Mouse (Mus musculus) MEL-GATA-1-ER (cell line): ENCODE measurements around the gene Crtac1.

ENCODE experiments used
- DNase-seq: peaks from one replicate; pipeline ENCODE4 v3.0.0-alpha.2; 2012; ENCODE audit warnings: low read depth; ENCODE audit errors: extremely low read depth

Crtac1 gene

DNA sequence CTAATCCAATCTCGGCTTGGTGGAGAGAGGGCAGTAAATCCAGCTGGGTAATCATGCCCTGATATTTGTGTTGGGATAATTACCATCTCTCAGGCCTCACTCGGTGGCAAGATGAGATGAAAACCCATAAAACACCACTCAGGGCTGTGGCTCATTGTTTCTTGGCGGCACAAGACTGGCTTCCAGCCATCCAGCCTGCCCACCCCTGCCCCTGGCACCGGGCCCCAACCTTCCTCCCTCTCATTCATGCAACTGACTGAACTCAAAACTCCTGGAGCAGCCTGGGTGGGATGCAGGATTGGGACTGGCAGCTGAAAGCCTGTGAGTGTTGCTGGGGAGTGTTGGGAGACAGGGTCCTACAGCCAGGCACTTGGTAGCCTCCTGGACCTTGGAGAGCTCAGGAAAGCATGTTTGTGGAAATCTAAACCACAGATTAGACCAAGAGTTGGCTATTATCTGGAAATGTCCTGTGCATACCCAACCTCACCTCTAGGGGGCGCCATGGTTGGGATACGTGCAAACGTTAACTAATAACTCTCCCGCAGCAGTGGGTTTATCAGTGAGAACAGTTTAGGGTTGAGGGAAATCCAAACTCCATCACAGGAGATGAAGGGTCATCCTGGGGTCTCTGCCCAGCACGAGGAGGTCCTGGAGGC is 99.4 kb downstream of the Crtac1 start:
- no peak for DNase-seq

DNA sequence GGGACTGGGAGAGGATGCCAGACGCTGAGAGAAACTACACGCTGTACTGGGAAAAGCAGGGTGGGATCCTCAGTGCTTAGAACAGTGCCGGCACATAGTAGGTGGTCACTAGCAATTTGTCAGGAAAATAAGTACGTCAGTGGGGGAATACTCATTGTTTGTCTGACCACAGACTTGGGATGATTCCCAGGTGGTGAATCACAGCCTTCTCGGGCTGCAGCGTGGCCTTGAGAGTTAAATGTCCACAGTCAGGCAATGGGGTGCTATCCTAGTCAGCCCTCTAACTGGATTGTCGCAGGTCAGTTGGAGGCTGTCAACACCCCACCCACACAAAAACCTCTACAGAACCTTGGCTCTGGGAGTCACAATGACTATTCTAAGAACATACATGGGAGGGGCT is 100.1 kb downstream of the Crtac1 start:
- no peak for DNase-seq

DNA sequence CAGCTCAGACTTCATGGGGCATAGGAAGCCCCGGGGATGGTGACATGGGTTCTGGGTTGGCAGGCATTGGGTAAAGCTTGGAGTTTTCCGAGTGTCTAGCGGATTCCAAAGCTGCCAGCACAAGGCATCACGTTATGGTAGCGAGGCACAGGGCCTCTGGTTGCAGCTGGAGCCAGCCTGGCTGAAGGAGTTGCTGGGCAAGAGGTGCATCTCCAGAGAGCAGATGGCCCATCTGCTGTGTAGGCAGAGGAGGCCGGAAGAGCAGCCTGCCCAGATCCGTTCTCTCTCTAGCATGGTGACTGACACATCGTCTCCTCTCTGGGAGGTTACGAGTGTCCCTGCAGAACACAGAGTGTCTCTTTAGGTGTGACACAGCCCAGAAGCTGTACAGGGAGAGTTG is 103.4 kb downstream of the Crtac1 start:
- DNase-seq, result no peak

DNA sequence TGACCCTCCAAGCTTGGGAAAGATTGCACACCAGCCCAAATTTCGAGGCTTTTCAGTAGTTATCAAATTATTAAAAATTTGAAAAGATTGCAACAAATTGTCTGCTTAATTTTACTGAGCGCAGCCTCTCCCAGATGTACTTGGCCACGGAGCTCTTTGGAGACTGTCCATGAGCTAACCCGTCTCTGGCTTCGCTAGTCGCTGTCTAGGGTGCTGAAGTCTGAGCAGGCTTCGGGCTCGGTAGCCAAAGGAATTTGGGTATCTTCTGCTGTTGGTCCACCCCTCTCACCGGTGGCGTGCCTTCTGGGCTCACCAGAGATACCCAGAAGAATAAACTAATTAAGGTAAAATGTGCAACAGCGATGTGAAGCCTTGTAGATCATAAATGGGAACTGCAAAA is 105.7 kb downstream of the Crtac1 start:
- DNase-seq, result no peak

DNA sequence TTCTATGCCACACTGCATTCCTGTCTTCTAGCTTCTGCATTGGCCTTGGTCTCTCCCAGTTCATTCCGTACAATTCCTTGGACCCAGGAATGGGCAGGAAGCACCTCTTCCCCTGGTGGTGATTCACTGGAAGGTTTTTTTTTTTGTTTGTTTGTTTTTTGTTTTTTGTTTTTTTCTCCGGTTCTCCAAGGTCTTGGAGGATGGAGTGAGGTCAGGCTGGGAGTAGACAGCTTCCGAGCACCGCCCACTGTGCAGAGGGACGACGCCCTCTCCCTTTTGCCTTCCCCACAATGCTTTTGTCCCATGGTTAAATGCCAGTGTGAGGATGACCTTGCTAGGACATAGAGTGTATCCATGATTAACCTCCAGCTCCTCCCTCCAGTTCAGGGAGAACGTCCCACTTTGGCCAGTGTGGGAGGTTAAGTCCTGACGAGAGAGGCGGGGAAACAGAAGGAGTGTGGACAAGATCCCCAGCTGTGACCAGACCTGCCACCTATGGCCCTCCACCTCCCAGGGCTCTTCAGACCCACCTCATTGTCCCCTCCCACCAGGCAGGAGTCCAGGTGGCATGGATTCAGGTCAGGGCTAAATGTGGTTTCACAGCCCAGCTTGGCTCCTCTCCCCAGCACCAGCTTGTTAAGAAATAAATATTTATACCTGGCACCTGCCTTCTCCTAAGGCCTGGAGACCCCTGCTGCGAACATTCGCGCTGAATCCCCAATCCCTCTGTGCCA is 109.1 kb downstream of the Crtac1 start:
- DNase-seq, result no peak

DNA sequence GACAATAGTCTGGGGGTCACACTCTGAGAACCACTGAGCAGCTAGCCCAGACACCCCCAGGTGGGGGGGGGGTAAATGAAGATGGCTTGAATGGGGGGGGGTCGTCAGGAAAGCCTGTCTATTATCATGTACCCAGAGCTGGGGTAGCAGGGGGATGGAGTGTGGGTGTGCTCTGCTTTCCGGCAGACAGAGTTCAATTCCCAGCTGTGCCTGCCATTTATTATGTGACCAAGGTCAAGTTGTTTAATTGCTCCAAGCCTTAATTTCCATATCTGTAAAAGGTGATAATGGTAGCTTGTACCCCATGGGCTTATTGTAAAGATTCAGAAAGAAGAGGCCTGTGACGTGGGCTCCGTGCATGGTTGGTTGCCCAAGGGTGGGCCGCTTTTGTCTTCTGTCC is 109.6 kb downstream of the Crtac1 start:
- DNase-seq, result no peak

DNA sequence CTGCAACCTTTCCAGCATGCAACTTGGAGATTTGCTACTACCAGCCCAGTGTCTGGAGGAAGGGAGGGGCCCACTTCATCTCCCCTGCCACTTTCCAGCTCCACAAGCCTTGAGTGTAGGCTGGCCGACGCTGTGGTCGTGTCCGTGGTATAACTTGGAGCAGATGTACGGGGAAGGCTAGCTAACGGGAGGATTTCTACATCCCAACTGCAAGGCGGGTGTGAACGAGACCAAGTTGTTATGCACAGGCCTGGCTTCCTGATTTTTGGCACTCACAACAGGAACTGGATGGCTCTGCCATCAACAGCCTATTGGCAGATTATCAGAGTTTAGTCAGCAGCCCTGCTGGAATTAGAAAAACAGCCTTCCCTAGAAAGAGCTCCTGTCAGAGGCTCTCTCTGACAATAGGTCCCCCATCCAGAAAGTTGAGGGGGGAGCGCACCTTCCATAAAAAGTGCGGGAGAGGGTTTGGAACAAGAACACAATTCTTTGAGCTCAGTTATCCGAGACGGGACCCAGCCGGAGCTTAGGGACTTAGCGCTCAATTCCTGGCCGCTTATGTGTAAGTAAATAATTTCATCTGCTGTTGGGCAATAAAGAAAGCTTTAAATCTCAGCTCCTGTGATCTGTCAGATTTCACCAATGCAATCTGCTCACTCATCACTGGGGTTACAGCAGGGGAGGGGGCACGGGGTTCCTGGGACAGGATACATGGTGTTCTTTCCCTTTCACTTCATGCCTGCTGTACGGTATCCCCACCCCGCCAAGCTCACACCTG is 113.7 kb downstream of the Crtac1 start:
- DNase-seq, result no peak

DNA sequence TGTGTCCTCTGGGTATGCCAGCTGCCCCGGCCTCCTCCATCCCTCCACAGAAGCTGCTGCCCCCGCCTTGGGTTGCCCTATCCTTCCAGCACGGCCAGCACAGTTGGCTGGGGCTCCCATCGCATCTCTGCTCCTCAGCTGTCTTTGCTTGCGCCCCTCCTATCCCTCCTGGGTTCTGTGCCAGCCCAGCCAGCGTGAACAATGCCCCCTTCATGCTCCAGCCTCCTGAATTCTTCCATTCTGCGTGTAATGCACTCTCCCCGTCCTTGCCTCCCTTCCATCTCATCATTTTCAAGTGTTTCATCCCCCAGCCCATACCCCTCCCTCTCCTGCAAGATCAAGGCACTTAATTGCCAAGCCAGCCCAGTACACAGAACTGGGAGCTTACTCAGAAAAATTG is 114.6 kb downstream of the Crtac1 start:
- no peak for DNase-seq

DNA sequence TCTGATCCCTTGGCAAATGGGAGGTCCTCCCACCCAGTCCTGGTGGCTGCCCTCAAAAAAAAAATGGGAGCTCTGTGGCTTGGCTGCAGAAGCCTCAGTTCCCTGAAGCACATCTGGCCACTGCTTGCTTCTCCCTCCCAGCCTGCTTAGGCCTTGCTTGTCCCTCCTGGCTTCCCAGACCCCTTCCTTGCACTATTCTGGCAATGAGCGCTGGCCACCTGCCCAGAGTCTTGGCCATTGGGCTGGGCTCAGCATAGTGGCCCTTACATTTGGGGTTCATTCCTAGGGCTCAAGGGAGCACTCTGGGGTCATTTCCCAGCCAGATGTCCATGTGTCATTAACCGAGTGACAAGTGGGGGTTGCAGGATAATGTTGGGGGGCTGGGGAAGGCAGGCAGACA is 115.1 kb downstream of the Crtac1 start:
- no peak for DNase-seq

DNA sequence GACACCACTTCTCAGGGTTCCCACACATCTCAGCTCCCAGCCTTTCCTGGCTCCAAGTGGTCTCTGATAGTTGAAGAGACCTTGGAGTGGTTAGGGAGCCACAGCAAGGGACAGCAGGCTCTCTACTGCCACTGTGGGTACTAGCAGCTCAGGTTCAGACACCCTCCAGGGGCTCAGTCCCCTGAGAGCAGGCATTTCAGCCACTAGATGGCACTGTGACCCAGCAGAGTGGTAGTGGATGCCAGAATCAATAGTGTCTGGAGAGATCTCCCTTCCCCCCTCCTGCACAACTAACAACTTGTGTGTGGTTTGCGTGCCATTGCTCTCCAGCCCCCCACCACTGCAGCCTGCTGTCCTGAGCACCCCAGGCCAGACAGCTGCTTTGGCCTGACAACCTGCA is 115.7 kb downstream of the Crtac1 start:
- DNase-seq, result peak; percentile 44

DNA sequence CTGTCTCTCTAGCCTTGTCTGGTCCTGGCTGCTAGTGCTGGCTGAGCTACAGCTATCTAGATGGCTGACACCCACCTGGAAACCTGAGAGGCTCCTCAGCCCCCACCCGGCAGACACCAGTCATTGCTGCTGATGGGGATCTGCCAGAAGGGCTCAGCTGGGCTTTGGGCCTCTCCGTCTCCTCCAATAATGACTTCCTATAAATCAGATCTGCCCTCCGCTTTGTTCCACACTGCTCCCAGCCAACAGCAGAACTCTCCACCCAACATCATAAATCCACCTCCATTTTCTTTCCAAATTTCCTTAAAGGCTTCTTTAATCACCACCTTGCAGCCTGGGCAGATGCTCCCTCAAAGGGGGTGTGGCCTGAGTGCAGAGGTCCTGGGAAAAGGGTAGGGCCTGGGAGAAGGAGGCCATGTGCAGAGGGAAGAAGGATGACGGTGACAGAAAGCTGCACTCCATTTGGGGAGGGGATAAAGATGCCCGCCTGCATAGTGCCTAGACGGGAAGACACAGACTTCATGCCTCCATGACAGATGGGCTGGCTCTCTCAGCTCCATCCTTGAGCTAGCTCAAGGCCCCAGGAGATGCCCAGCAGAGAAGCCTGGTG is 116.4 kb downstream of the Crtac1 start:
- DNase-seq, result no peak

DNA sequence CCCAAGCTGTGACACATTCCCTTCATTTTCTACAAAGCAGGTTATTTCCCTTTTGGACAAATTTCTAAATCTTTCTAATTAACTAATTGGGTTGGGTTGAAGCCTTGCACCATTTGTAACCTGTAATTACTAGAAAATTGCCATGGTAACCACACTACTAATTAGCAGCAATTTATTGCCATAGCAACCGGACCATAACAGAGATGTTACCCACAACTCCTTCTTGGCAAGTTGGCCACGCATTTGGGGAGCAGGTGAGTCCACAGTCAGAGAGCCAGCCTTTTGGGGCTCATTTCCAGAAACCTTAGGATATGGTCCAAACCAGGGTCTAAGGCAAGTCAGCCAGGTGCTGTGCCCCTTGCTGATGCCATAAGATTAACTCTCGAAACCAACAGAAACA is 119.4 kb downstream of the Crtac1 start:
- no peak for DNase-seq

DNA sequence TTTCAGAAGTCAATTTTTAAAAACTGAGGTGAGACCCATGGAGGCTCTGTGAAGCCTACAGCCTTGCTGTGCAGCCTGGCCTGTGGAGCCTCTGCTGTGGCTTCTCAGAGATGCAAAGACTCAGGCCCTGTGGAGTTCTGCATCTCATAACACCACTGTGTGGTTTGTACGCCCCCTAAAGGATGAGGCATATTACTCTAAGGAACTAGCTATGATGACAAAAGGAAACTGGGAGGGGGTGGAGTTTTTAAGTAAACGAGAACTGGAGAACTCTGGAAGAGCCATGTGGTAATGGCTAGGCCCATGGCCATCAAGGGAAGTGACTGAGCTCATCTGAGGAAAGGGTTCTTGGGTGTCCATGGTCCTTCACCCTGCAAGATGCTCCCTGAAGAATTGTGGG is 120.3 kb downstream of the Crtac1 start:
- DNase-seq, result peak; percentile 53

DNA sequence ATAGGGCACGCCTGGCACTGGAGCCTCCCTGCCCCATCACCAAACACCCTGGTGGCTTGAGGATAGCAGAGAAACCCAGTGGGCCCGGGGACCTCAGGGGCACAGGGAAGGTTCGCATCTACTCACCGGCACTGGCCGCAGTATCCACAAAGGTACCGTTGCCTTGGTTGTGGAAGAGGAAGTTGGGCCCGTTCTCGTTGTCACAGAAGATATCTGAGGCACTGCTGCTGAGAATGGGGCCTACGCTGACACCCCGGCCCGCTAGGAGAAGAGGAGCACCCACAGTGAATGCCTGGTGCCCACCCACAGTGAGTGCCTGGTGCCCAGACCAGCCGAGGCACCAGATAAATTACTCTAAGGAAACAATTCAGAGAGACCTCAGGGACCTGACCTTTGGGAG is 122.7 kb downstream of the Crtac1 start:
- DNase-seq, result peak; percentile 52

DNA sequence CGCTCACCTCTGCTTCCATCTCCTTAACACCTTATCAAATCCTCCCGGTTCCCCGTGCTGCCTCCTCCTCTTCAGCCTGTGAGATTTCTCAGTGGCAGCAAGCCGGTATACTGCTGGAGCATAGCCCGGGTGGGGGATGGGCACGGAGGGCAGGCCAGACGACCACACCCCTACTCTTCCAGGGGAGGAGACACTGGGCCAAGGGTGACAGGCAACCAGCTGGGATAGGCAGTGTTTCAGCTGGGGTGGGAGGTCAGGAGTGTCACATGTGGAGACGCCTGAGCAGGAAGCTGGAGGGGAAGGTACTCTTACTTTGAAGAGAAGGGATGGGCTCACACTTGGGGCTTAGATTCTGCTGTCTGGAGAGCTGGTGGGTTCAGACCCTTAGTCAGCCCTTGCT is 124.6 kb downstream of the Crtac1 start:
- DNase-seq, result peak; percentile 20

DNA sequence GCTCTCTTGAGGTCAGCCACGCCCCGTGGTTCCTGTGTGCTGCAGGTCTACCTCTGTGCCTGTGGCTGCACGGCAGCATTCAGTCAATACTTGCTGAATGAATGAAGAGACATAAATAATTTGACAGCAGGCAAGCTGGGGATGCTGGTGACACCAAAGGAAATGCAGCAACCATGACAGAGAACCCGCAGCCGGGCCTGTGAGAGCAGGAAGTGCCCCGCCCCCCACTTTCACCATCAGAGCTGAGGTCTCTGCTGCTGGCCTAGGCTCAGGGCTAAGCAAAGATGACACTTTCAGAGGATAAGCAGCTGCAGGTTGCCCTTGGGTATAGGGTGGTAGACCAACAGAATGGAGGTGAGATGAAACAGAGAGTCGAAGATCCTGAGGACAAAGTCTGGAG is 125.4 kb downstream of the Crtac1 start:
- DNase-seq, result peak; percentile 10

DNA sequence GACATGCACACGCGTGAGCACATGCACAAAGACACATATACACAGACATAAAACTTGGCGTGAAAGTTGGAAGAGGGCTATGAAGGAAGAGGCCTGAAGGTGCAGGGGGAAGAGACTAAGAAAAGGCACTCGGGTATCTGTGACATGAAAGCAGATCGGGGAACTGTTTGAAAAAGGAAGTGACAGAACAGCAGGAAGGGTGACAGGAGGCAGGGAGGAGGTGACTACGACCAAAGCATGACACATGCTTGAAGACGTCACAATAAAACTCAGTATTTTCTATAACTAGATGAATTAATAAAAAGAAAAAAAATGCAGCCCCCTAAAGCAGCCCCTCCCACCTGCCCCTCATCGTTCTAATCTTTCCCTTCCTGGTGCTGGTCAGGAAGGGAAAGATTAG is 125.8 kb downstream of the Crtac1 start:
- DNase-seq, result peak; percentile 60

DNA sequence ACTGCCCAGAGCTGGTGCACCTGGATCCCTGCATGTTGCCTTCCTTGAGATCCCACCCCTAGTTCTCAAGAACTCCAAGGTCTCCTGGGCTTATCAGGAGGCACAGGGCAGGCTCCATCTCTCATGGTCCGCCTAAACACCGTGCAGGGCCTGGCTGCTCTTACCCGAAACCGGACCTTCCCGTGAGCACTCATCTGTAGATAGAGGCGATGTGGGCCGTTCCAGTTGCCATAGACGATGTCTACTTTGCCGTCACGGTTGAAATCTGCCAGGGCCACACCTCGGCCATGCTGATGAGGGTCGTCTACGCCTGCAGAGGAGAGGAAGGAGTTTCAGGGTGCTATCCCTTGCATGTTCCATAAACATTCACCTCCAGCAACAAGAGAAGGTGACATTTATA is 127.1 kb downstream of the Crtac1 start:
- no peak for DNase-seq

DNA sequence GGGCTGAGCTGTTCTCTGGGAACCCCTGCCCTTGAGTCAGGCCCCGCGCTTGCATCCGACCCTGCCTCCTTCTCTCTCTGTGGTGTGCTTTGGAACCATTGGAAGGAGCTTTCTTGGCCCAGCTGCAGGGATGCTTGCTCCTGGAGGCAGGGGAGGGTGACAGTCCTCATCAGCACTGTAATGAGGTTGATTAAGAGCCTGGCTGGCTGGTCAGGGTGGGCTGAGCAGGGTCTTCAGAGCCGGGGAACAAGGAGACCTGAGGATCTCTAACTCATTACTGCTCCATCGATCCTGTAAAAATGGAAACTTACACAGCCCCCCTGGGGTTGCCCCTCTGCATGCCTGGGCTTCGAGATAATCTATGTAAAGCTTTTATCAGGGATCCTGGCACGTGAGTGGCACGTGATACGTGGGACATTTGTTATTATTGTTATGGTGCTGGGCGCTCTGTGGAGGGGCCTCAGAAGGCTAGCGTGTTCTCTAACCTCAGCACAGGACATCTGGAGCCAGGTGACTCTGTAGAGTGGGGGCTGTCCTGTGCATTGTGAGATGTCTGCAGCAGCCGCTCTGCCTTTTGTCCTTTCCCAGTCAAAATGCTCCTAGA is 128.3 kb downstream of the Crtac1 start:
- no peak for DNase-seq

DNA sequence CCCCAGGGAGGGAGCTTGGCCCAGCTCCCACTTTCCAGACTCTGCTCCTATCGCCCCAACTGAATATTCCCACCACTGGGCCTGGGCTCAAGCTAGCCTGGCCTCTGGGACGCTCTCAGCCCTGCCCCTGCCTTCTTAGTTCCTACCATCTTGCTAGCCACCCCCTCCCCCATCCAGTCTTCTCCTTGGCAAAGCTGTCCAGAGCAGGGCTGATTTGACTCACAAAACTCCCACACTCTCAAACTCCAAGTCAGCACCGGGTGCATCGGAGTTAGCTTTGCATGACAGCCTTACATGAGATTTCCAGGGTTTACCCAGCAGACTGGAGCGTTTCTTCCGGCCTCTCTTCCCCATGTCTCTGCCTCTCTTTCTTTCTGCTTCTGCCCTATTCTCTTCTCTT is 138.4 kb downstream of the Crtac1 start:
- no peak for DNase-seq

DNA sequence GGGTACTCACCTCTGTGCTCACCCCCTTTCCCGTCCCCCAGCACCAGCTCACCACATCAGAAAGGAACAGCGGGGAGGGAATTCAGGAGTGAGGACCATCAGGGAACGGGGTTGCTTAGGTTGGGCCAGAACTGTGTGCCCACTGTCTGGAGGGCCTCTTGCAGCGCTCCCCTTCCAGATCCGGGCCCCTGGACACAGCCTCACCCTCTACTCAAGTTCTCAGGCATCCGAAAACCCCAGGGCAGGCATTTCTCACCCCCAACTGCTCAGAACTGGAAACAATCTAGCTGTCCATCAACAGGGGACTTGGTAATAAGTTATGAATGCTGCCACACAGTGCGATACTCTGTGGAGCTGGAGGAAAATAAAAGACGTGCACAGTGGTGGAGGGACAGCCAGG is 139.5 kb downstream of the Crtac1 start:
- no peak for DNase-seq
